Mouse (Mus musculus) heart, embryonic 11.5 days (tissue): ENCODE measurements around the gene Rpia. TPM values are rescaled to one million over a fixed set of nuclear protein-coding genes. Genes with fewer than 3 reads are reported as not detected.
A peak's percentile ranks its signal among the peaks of the same experiment; 100 is the strongest.

ENCODE experiments used
- ATAC-seq: fragments of 200-750 bp; cut with Nextera tagmentation; replicated peaks from 2 replicates; pipeline ENCODE4 v1.8.0; 2017; ENCODE audit warnings: moderate library complexity; ENCODE audit not compliant: insufficient number of reproducible peaks, low FRiP score, low TSS enrichment
- H3K27ac ChIP-seq: fragments of 300-500 bp; sonication (generic); 2 replicates; pipeline ENCODE4 v1.5.1; 2014; ENCODE audit warnings: mild to moderate bottlenecking, low read depth, low read length
- H3K27me3 ChIP-seq: fragments of 300-500 bp; sonication (generic); 2 replicates; pipeline ENCODE4 v1.6.1; 2014; ENCODE audit warnings: mild to moderate bottlenecking, low read length, mixed read lengths; ENCODE audit not compliant: control insufficient read depth, insufficient read depth
- H3K36me3 ChIP-seq: fragments of 300-500 bp; sonication (generic); 2 replicates; pipeline ENCODE4 v1.6.1; 2014; ENCODE audit warnings: mild to moderate bottlenecking, low read length, moderate library complexity, mixed read lengths; ENCODE audit not compliant: control insufficient read depth, insufficient read depth
- H3K4me1 ChIP-seq: fragments of 300-500 bp; sonication (generic); 2 replicates; pipeline ENCODE4 v1.6.1; 2014; ENCODE audit warnings: low read length; ENCODE audit not compliant: control insufficient read depth, insufficient read depth
- H3K4me2 ChIP-seq: fragments of 300-500 bp; sonication (generic); 2 replicates; pipeline ENCODE4 v1.6.1; 2014; ENCODE audit warnings: mild to moderate bottlenecking, moderate library complexity
- H3K4me3 ChIP-seq: fragments of 300-500 bp; sonication (generic); 2 replicates; pipeline ENCODE4 v1.5.1; 2014; ENCODE audit warnings: low read depth, low read length
- H3K9ac ChIP-seq: fragments of 300-500 bp; sonication (generic); 2 replicates; pipeline ENCODE4 v1.6.1; 2014; ENCODE audit warnings: mild to moderate bottlenecking, low read depth, low read length, moderate library complexity
- H3K9me3 ChIP-seq: fragments of 300-500 bp; sonication (generic); replicated peaks from 2 replicates; pipeline ENCODE4 v1.6.1; 2016; ENCODE audit warnings: low read length; ENCODE audit not compliant: control insufficient read depth
- WGBS: fragments of 180-500 bp; shearing (Covaris S2); extraction: QIAGEN DNeasy Blood & Tissue Kit; methylation state at CpG from one replicate; pipeline ENCODE4 v1.1.7; 2014; ENCODE audit not compliant: insufficient replicate concordance; 5-methylcytosine and 5-hydroxymethylcytosine counted together
- polyA plus RNA-seq: library from polyadenylated mRNA; unstranded; fragments of >200 nt; fragmentation: Nextera tagmentation; extraction: Ambion mirVana; gene quantifications from 2 replicates; pipeline ENCODE4 v1.2.1, GENCODE M21; 2014

The Rpia gene
- polyA plus RNA-seq, 1 experiment from 2014 or later, result 1.6 TPM

GRCm38 (mm10) chr6:70811557-70812525 lies 19.8 kb upstream of the Rpia start:
- no peak overlapping the region for H3K9ac ChIP-seq
- no peaks in the 10 kb centered on the region for H3K36me3 ChIP-seq
- WGBS, result 14% methylated on average over 6 of the region's 6 CpGs
- H3K4me1 ChIP-seq, result peaks cover 7% of the 10 kb centered on the region
- no peaks in the 10 kb centered on the region for H3K9me3 ChIP-seq
- no peak for ATAC-seq
- H3K4me3 ChIP-seq, result no peak overlapping the region
- peak overlapping the region; percentile 57; the same call in 1 of the 2 replicates for H3K27ac ChIP-seq
- no peaks in the 10 kb centered on the region for H3K27me3 ChIP-seq
- no peak overlapping the region for H3K4me2 ChIP-seq

GRCm38 (mm10) chr6:70810524-70810923 lies 18.5 kb upstream of the Rpia start:
- H3K9me3 ChIP-seq, result no peaks in the 10 kb centered on the region
- 71% methylated on average over 1 of the region's 1 CpGs for WGBS
- no peak overlapping the region for H3K27ac ChIP-seq
- no peak overlapping the region for H3K4me2 ChIP-seq
- H3K9ac ChIP-seq, result no peak overlapping the region
- ATAC-seq, result no peak
- H3K4me1 ChIP-seq, result peaks cover 10% of the 10 kb centered on the region
- no peaks in the 10 kb centered on the region for H3K27me3 ChIP-seq
- no peak overlapping the region for H3K4me3 ChIP-seq
- no peaks in the 10 kb centered on the region for H3K36me3 ChIP-seq

DNA sequence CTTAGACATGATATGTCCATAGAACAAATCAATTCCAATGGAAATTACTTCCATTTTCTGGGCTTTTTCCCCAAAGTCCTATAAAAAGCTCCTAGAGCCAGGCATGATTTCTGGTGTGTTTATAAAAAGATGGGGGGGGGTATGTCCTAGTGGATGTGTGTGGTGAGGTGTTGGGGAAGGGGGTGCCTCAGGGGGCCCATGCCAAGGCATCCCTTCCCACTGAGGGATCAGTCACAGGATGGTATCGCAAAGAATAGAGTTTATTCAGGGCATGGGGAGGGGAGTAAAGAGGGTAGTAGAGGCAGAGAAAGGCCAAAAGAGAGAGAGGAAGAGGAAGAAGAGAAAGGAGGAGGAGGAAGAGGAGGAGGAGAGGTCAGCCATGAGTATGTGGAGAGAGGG lies 14.5 kb upstream of the Rpia start:
- Histone ChIP-seq H3K27me3 (no peaks in the 10 kb centered on the region), H3K4me1 (peaks cover 3% of the 10 kb centered on the region; the same call in 1 of the 2 replicates), H3K9me3 (no peaks in the 10 kb centered on the region), H3K9ac (no peak overlapping the region), H3K4me2 (no peak overlapping the region), H3K27ac (no peak overlapping the region), H3K36me3 (no peaks in the 10 kb centered on the region), H3K4me3 (no peak overlapping the region)
- no peak for ATAC-seq
- 41% methylated on average over 1 of the region's 1 CpGs for WGBS

DNA sequence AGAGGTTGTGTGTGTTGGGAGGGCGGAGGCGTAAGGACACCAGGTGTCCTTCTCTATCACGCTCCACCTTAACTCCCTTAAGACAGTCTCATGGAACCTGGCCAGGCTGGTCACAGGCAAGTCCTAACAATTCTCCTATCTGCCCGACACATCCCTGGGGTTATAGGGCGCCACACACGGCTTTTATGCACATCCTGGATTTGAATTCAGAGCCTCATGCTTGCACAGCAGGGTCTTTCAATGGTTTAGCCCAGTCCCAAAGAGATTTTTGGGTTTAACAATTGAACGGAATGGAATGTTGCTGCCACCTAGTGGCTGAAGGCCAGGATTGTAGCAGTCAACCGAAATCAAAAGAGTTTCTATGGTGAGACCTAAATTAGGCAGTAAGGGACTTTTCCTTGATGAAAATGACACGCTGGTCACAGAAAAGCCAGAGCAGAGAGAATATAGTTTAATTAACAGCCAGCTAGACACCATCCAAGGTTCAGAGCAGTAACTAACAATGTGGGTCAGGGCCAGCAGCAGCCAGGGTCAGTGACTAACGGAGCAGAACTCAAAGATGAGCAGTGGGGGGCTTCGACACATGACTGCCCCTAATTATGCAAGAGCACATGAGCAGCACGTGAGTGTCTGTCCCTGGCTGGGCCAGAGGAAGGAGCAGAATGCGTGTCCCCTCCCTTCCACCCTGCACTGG lies 13.9 kb upstream of the Rpia start:
- H3K27ac ChIP-seq, result no peak overlapping the region
- no peaks in the 10 kb centered on the region for H3K27me3 ChIP-seq
- ATAC-seq, result no peak; the same call in 1 of the 2 replicates
- no peaks in the 10 kb centered on the region for H3K9me3 ChIP-seq
- WGBS, result 18% methylated on average over 13 of the region's 13 CpGs
- H3K9ac ChIP-seq, result no peak overlapping the region
- H3K4me2 ChIP-seq, result peak overlapping the region; percentile 47
- no peaks in the 10 kb centered on the region for H3K36me3 ChIP-seq
- peaks cover 3% of the 10 kb centered on the region; the same call in 1 of the 2 replicates for H3K4me1 ChIP-seq
- H3K4me3 ChIP-seq, result no peak overlapping the region

- WGBS, result 11% methylated on average over 7 of the region's 7 CpGs
- no peaks in the 10 kb centered on the region for H3K27me3 ChIP-seq
- H3K4me3 ChIP-seq, result no peak overlapping the region
- peaks cover 3% of the 10 kb centered on the region; the same call in 1 of the 2 replicates for H3K4me1 ChIP-seq
- no peak overlapping the region for H3K9ac ChIP-seq
- ATAC-seq, result no peak; the same call in 1 of the 2 replicates
- no peaks in the 10 kb centered on the region for H3K9me3 ChIP-seq
- no peak overlapping the region for H3K27ac ChIP-seq
- peak overlapping the region; percentile 56 for H3K4me2 ChIP-seq
- no peaks in the 10 kb centered on the region for H3K36me3 ChIP-seq
Measured at GRCm38 (mm10) chr6:70805267-70805666, 13.2 kb upstream of the Rpia start.

GRCm38 (mm10) chr6:70804632-70805031 lies 12.6 kb upstream of the Rpia start:
- no peaks in the 10 kb centered on the region for H3K27me3 ChIP-seq
- 24% methylated on average over 3 of the region's 3 CpGs for WGBS
- ATAC-seq, result 0 out of 2 replicates have a peak, but pooled peaks have one; percentile 23
- H3K9ac ChIP-seq, result no peak overlapping the region
- peak overlapping the region; percentile 56 for H3K4me2 ChIP-seq
- no peak overlapping the region for H3K4me3 ChIP-seq
- H3K27ac ChIP-seq, result no peak overlapping the region
- no peaks in the 10 kb centered on the region for H3K36me3 ChIP-seq
- no peaks in the 10 kb centered on the region for H3K9me3 ChIP-seq
- H3K4me1 ChIP-seq, result peaks cover 3% of the 10 kb centered on the region; the same call in 1 of the 2 replicates

- H3K27ac ChIP-seq, result no peak overlapping the region
- no peak for ATAC-seq
- H3K27me3 ChIP-seq, result no peaks in the 10 kb centered on the region
- WGBS, result 22% methylated on average over 9 of the region's 9 CpGs
- H3K4me2 ChIP-seq, result no peak overlapping the region
- H3K36me3 ChIP-seq, result no peaks in the 10 kb centered on the region
- no peaks in the 10 kb centered on the region for H3K4me1 ChIP-seq
- H3K9me3 ChIP-seq, result no peaks in the 10 kb centered on the region
- no peak overlapping the region for H3K9ac ChIP-seq
- no peak overlapping the region for H3K4me3 ChIP-seq
Measured at GRCm38 (mm10) chr6:70797581-70798251, 5.7 kb upstream of the Rpia start.

DNA sequence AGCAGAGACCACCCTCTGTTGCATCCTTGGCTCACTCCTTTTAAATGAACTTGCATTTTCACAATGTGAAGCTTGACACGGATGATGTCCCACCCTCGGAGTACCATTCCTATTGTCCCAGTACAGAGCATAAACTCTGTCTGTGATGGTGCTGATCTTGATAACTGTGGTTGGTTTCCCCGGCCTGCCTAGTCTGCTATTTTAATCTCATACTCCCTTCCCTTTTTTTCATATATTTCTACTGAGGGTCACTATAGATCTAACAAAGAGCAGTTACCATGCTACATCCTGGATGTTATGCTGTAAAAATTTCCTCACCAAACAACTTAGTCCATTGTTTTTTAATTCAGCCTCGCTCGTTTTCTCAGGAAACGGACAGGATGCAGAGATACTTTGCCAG lies 4.9 kb upstream of the Rpia start:
- Histone ChIP-seq H3K4me3 (no peak overlapping the region), H3K27ac (no peak overlapping the region), H3K4me2 (no peak overlapping the region), H3K27me3 (no peaks in the 10 kb centered on the region), H3K9ac (no peak overlapping the region), H3K9me3 (no peaks in the 10 kb centered on the region), H3K36me3 (no peaks in the 10 kb centered on the region), H3K4me1 (no peaks in the 10 kb centered on the region)
- WGBS, result 68% methylated on average over 6 of the region's 6 CpGs
- no peak for ATAC-seq
